Mouse (Mus musculus): ENCODE measurements at regions not wholly inside any gene's neighbourhood (a gene's known extent, or its start where the extent isn't known, plus 50 kb on each side); places are given as distances from the start of the nearest gene placed in this dataset.

GRCm38 (mm10) chr17:15229159-15229558 is 147.5 kb downstream of the Dll1 start:
- no peaks in the 10 kb centered on the region for H3K9me3 ChIP-seq (replicated peaks; ENCODE audit: control insufficient read depth, insufficient read depth, low read length, poor library complexity, severe bottlenecking)
- TF ChIP-seq POLR2A (IDR thresholded peaks at IDR 0.05; ENCODE audit: insufficient read depth, low read length): peak; percentile 36
- no peak for TF ChIP-seq EP300 (IDR thresholded peaks at IDR 0.05; ENCODE audit: insufficient read depth, low read depth, low read length)
- no peak for TF ChIP-seq CTCF (IDR thresholded peaks at IDR 0.05; ENCODE audit: low read depth, low read length)
- no peak overlapping the region for H3K9ac ChIP-seq (ENCODE audit: low read depth, poor library complexity, severe bottlenecking)
- H3K27me3 ChIP-seq (ENCODE audit: control insufficient read depth, insufficient read depth, low read length, poor library complexity, severe bottlenecking): no peaks in the 10 kb centered on the region
- H3K4me3 ChIP-seq (ENCODE audit: low read depth, low read length): peak overlapping the region; percentile 17; the same call in 1 of the 2 replicates
- no peaks in the 10 kb centered on the region for H3K36me3 ChIP-seq (ENCODE audit: control insufficient read depth, insufficient read depth, low read length, poor library complexity, severe bottlenecking)
- peaks cover 2% of the 10 kb centered on the region for H3K4me1 ChIP-seq (ENCODE audit: control insufficient read depth, insufficient read depth, low read length)
- H3K27ac ChIP-seq (ENCODE audit: insufficient read depth, low read length): no peak overlapping the region

GRCm38 (mm10) chr17:15228077-15228476 is 148.6 kb downstream of the Dll1 start:
- Histone ChIP-seq H3K9me3 (replicated peaks; ENCODE audit: control insufficient read depth, insufficient read depth, low read length, poor library complexity, severe bottlenecking) (no peaks in the 10 kb centered on the region), H3K9ac (ENCODE audit: low read depth, poor library complexity, severe bottlenecking) (no peak overlapping the region), H3K27ac (ENCODE audit: insufficient read depth, low read length) (no peak overlapping the region), H3K4me3 (ENCODE audit: low read depth, low read length) (no peak overlapping the region), H3K36me3 (ENCODE audit: control insufficient read depth, insufficient read depth, low read length, poor library complexity, severe bottlenecking) (no peaks in the 10 kb centered on the region), H3K4me1 (ENCODE audit: control insufficient read depth, insufficient read depth, low read length) (peaks cover 2% of the 10 kb centered on the region), H3K27me3 (ENCODE audit: control insufficient read depth, insufficient read depth, low read length, poor library complexity, severe bottlenecking) (no peaks in the 10 kb centered on the region)
- no peak for TF ChIP-seq CTCF (IDR thresholded peaks at IDR 0.05; ENCODE audit: low read depth, low read length)
- TF ChIP-seq POLR2A (IDR thresholded peaks at IDR 0.05; ENCODE audit: insufficient read depth, low read length): no peak
- no peak for TF ChIP-seq EP300 (IDR thresholded peaks at IDR 0.05; ENCODE audit: insufficient read depth, low read depth, low read length)

- Histone ChIP-seq H3K9me3 (replicated peaks; ENCODE audit: control insufficient read depth, insufficient read depth, low read length, poor library complexity, severe bottlenecking) (no peaks in the 10 kb centered on the region), H3K4me3 (ENCODE audit: low read depth, low read length) (no peak overlapping the region), H3K9ac (ENCODE audit: low read depth, poor library complexity, severe bottlenecking) (no peak overlapping the region), H3K27me3 (ENCODE audit: control insufficient read depth, insufficient read depth, low read length, poor library complexity, severe bottlenecking) (no peaks in the 10 kb centered on the region), H3K36me3 (ENCODE audit: control insufficient read depth, insufficient read depth, low read length, poor library complexity, severe bottlenecking) (no peaks in the 10 kb centered on the region), H3K27ac (ENCODE audit: insufficient read depth, low read length) (no peak overlapping the region), H3K4me1 (ENCODE audit: control insufficient read depth, insufficient read depth, low read length) (no peaks in the 10 kb centered on the region)
- TF ChIP-seq EP300 (IDR thresholded peaks at IDR 0.05; ENCODE audit: insufficient read depth, low read depth, low read length) (no peak), CTCF (IDR thresholded peaks at IDR 0.05; ENCODE audit: low read depth, low read length) (no peak), POLR2A (IDR thresholded peaks at IDR 0.05; ENCODE audit: insufficient read depth, low read length) (no peak)
These were observed 152.8 kb downstream of the Dll1 start for GRCm38 (mm10) chr17:15223826-15224225.

- Histone ChIP-seq H3K9me3 (replicated peaks; ENCODE audit: control insufficient read depth, insufficient read depth, low read length, poor library complexity, severe bottlenecking) (no peaks in the 10 kb centered on the region), H3K27ac (ENCODE audit: insufficient read depth, low read length) (no peak overlapping the region), H3K27me3 (ENCODE audit: control insufficient read depth, insufficient read depth, low read length, poor library complexity, severe bottlenecking) (no peaks in the 10 kb centered on the region), H3K4me3 (ENCODE audit: low read depth, low read length) (no peak overlapping the region), H3K9ac (ENCODE audit: low read depth, poor library complexity, severe bottlenecking) (no peak overlapping the region), H3K4me1 (ENCODE audit: control insufficient read depth, insufficient read depth, low read length) (no peaks in the 10 kb centered on the region), H3K36me3 (ENCODE audit: control insufficient read depth, insufficient read depth, low read length, poor library complexity, severe bottlenecking) (no peaks in the 10 kb centered on the region)
- TF ChIP-seq POLR2A (IDR thresholded peaks at IDR 0.05; ENCODE audit: insufficient read depth, low read length): no peak
- no peak for TF ChIP-seq EP300 (IDR thresholded peaks at IDR 0.05; ENCODE audit: insufficient read depth, low read depth, low read length)
- TF ChIP-seq CTCF (IDR thresholded peaks at IDR 0.05; ENCODE audit: low read depth, low read length): no peak
These were observed 153.7 kb downstream of the Dll1 start for GRCm38 (mm10) chr17:15222923-15223322.

GRCm38 (mm10) chr17:15214157-15214685 is 162.5 kb downstream of the Dll1 start:
- H3K36me3 ChIP-seq (ENCODE audit: control insufficient read depth, insufficient read depth, low read length, poor library complexity, severe bottlenecking): no peaks in the 10 kb centered on the region
- H3K4me3 ChIP-seq (ENCODE audit: low read depth, low read length): no peak overlapping the region
- no peaks in the 10 kb centered on the region for H3K27me3 ChIP-seq (ENCODE audit: control insufficient read depth, insufficient read depth, low read length, poor library complexity, severe bottlenecking)
- H3K4me1 ChIP-seq (ENCODE audit: control insufficient read depth, insufficient read depth, low read length): no peaks in the 10 kb centered on the region
- no peak for TF ChIP-seq CTCF (IDR thresholded peaks at IDR 0.05; ENCODE audit: low read depth, low read length)
- no peak for TF ChIP-seq EP300 (IDR thresholded peaks at IDR 0.05; ENCODE audit: insufficient read depth, low read depth, low read length)
- TF ChIP-seq POLR2A (IDR thresholded peaks at IDR 0.05; ENCODE audit: insufficient read depth, low read length): no peak
- H3K9me3 ChIP-seq (replicated peaks; ENCODE audit: control insufficient read depth, insufficient read depth, low read length, poor library complexity, severe bottlenecking): no peaks in the 10 kb centered on the region
- no peak overlapping the region for H3K27ac ChIP-seq (ENCODE audit: insufficient read depth, low read length)
- no peak overlapping the region for H3K9ac ChIP-seq (ENCODE audit: low read depth, poor library complexity, severe bottlenecking)

GRCm38 (mm10) chr17:15208808-15209173 is 167.5 kb upstream of the Gm3448 start:
- no peaks in the 10 kb centered on the region for H3K36me3 ChIP-seq (ENCODE audit: control insufficient read depth, insufficient read depth, low read length, poor library complexity, severe bottlenecking)
- 0 out of 2 replicates have a peak overlapping the region, but pooled peaks have one; percentile 20 for H3K9ac ChIP-seq (ENCODE audit: low read depth, poor library complexity, severe bottlenecking)
- H3K4me1 ChIP-seq (ENCODE audit: control insufficient read depth, insufficient read depth, low read length): peaks cover 10% of the 10 kb centered on the region
- H3K9me3 ChIP-seq (replicated peaks; ENCODE audit: control insufficient read depth, insufficient read depth, low read length, poor library complexity, severe bottlenecking): no peaks in the 10 kb centered on the region
- TF ChIP-seq EP300 (IDR thresholded peaks at IDR 0.05; ENCODE audit: insufficient read depth, low read depth, low read length): no peak
- TF ChIP-seq POLR2A (IDR thresholded peaks at IDR 0.05; ENCODE audit: insufficient read depth, low read length): no peak
- no peak for TF ChIP-seq CTCF (IDR thresholded peaks at IDR 0.05; ENCODE audit: low read depth, low read length)
- H3K27me3 ChIP-seq (ENCODE audit: control insufficient read depth, insufficient read depth, low read length, poor library complexity, severe bottlenecking): no peaks in the 10 kb centered on the region
- H3K4me3 ChIP-seq (ENCODE audit: low read depth, low read length): no peak overlapping the region
- peak overlapping the region; percentile 57 for H3K27ac ChIP-seq (ENCODE audit: insufficient read depth, low read length)
